In genomic region chr2:144160434-144160833, GRCm38 (mm10) we compare ENCODE assay signal across 10 mouse cellular contexts.
DNase-seq lines count a peak whose midpoint lies in the region; ATAC-seq lines count a peak whose summit lies in the region.
"Had no signal": no experiment of that assay in that cellular context is flagged by ENCODE, and none has a peak within 500 bp of the region (broad histone marks: within the 10 kb centered on the region; RNA-seq: fewer than 3 reads in every experiment).

No protein-coding gene starts in this region.

- no peaks in the 10 kb centered on the region for H3K27me3 ChIP-seq in intestine, embryonic 15.5 days (replicated peaks)
- H3K27me3 ChIP-seq in stomach, embryonic 14.5 days (ENCODE audit: control insufficient read depth, insufficient read depth, low read length): no peaks in the 10 kb centered on the region
- peaks cover 62% of the 10 kb centered on the region for H3K27me3 ChIP-seq in hindbrain, embryonic 10.5 days (ENCODE audit: insufficient read depth, poor library complexity, severe bottlenecking)

- H3K9ac ChIP-seq in intestine, embryonic 15.5 days: no peak overlapping the region
- no peak overlapping the region for H3K9ac ChIP-seq in stomach, embryonic 14.5 days (replicated peaks; ENCODE audit: low read depth, low read length)

- 38% methylated on average over 10 of the region's 10 CpGs for WGBS in intestine, embryonic 15.5 days
- 27% methylated on average over 10 of the region's 10 CpGs for WGBS in stomach, embryonic 14.5 days
- 78% methylated on average over 10 of the region's 10 CpGs for WGBS in hindbrain, embryonic 10.5 days

- H3K36me3 ChIP-seq in intestine, embryonic 15.5 days: no peaks in the 10 kb centered on the region
- H3K36me3 ChIP-seq in stomach, embryonic 14.5 days (ENCODE audit: control insufficient read depth, insufficient read depth, low read length): no peaks in the 10 kb centered on the region
- no peaks in the 10 kb centered on the region for H3K36me3 ChIP-seq in hindbrain, embryonic 10.5 days

- no peak overlapping the region for H3K4me3 ChIP-seq in intestine, embryonic 15.5 days (replicated peaks)
- no peak overlapping the region for H3K4me3 ChIP-seq in stomach, embryonic 14.5 days (ENCODE audit: low read depth, low read length)
- no peak overlapping the region for H3K4me3 ChIP-seq in hindbrain, embryonic 10.5 days

- H3K4me2 ChIP-seq in intestine, embryonic 15.5 days (replicated peaks): 0 out of 2 replicates have a peak overlapping the region, but pooled peaks have one; percentile 20
- peak overlapping the region; percentile 17 for H3K4me2 ChIP-seq in stomach, embryonic 14.5 days (replicated peaks; ENCODE audit: low read depth, low read length)

- ATAC-seq in intestine, embryonic 15.5 days: peak; percentile 14; the same call in 1 of the 2 replicates
- peak; percentile 43; the same call in 1 of the 2 replicates for ATAC-seq in stomach, embryonic 14.5 days (ENCODE audit: insufficient number of reproducible peaks, insufficient read depth, low FRiP score, low read depth)

- peaks cover 39% of the 10 kb centered on the region for H3K4me1 ChIP-seq in intestine, embryonic 15.5 days (replicated peaks)
- H3K4me1 ChIP-seq in stomach, embryonic 14.5 days (ENCODE audit: control insufficient read depth, insufficient read depth, low read length): peaks cover 30% of the 10 kb centered on the region
- H3K4me1 ChIP-seq in hindbrain, embryonic 10.5 days (replicated peaks): peaks cover 45% of the 10 kb centered on the region

- peak; percentile 39 for DNase-seq in gastrocnemius, adult 18-20 months (ENCODE audit: low spot score)
- no peak for DNase-seq in gastrocnemius, adult 8-10 months (ENCODE audit: low spot score in 2 of 2)
- DNase-seq in testis, postnatal 10 days (ENCODE audit: low spot score): peak; percentile 62
- no peak for DNase-seq in testis, postnatal 14 days (ENCODE audit: low spot score)
- DNase-seq in hindbrain, embryonic 10.5 days (ENCODE audit: low spot score): no peak
- no peak for DNase-seq in T-cell, adult 2 months (ENCODE audit: low spot score)
- DNase-seq: embryo, embryonic 11 days; thymus, postnatal 36 days had no signal

- no peaks in the 10 kb centered on the region for H3K9me3 ChIP-seq in intestine, embryonic 15.5 days
- H3K9me3 ChIP-seq in stomach, embryonic 14.5 days (ENCODE audit: control insufficient read depth, low read depth, low read length): no peaks in the 10 kb centered on the region
- no peaks in the 10 kb centered on the region for H3K9me3 ChIP-seq in hindbrain, embryonic 10.5 days

- H3K27ac ChIP-seq in intestine, embryonic 15.5 days: peak overlapping the region; percentile 81
- peak overlapping the region; percentile 93 for H3K27ac ChIP-seq in stomach, embryonic 14.5 days (ENCODE audit: low read length)
- H3K27ac ChIP-seq in hindbrain, embryonic 10.5 days: no peak overlapping the region

Comparison
In these comparisons a context has a peak if more than half of its experiments do, and no peak if none do; other contexts are left out.
1. DNase-seq: peak in gastrocnemius, adult 18-20 months (single experiment) and testis, postnatal 10 days (single experiment); none in gastrocnemius, adult 8-10 months (0 of 2), testis, postnatal 14 days (single experiment), hindbrain, embryonic 10.5 days (single experiment) and T-cell, adult 2 months (single experiment).